Mouse (Mus musculus) hindbrain, embryonic 15.5 days (tissue): Measurements from ENCODE around the gene Prkag1. TPM values are rescaled to one million over a fixed set of nuclear protein-coding genes. Genes with fewer than 3 reads are reported as not detected.
A peak's percentile ranks its signal among the peaks of the same experiment; 100 is the strongest.
"Not testable (repeated sequence)": the region's sequence is repeated elsewhere in the genome, so short reads cannot be mapped to it uniquely, and the experiment has no call there.

Source experiments
- ATAC-seq: fragments of 200-750 bp; cut with Nextera tagmentation; 2 replicates; pipeline ENCODE4 v1.8.0; 2017; ENCODE audit warnings: low read depth, moderate number of reproducible peaks, moderate TSS enrichment; ENCODE audit not compliant: low FRiP score
- H3K27ac ChIP-seq: fragments of 300-500 bp; sonication (generic); replicated peaks from 2 replicates; pipeline ENCODE4 v1.5.1; 2015; ENCODE audit warnings: mild to moderate bottlenecking, inconsistent platforms
- H3K27me3 ChIP-seq: fragments of 300-500 bp; sonication (generic); 2 replicates; pipeline ENCODE4 v1.6.1; 2015; ENCODE audit warnings: control low read depth, inconsistent platforms
- H3K36me3 ChIP-seq: fragments of 300-500 bp; sonication (generic); 2 replicates; pipeline ENCODE4 v1.6.1; 2015; ENCODE audit warnings: control low read depth, inconsistent platforms
- H3K4me1 ChIP-seq: fragments of 300-500 bp; sonication (generic); replicated peaks from 2 replicates; pipeline ENCODE4 v1.6.1; 2015; ENCODE audit warnings: control low read depth, inconsistent platforms
- H3K4me2 ChIP-seq: fragments of 300-500 bp; sonication (generic); 2 replicates; pipeline ENCODE4 v1.6.1; 2015; ENCODE audit warnings: moderate library complexity, mild to moderate bottlenecking, inconsistent platforms
- H3K4me3 ChIP-seq: fragments of 300-500 bp; sonication (generic); 2 replicates; pipeline ENCODE4 v1.5.1; 2015; ENCODE audit warnings: mild to moderate bottlenecking, inconsistent platforms
- H3K9ac ChIP-seq: fragments of 300-500 bp; sonication (generic); 2 replicates; pipeline ENCODE4 v1.6.1; 2015; ENCODE audit warnings: inconsistent platforms
- H3K9me3 ChIP-seq: fragments of 300-500 bp; sonication (generic); 2 replicates; pipeline ENCODE4 v1.6.1; 2016; ENCODE audit warnings: control low read depth, inconsistent platforms
- WGBS: fragments of 180-500 bp; shearing (Covaris S2); methylation state at CpG from one replicate; pipeline ENCODE4 v1.1.7; 2015; 5-methylcytosine and 5-hydroxymethylcytosine counted together
- polyA plus RNA-seq: library from polyadenylated mRNA; unstranded; fragments of >200 nt; fragmentation: Nextera tagmentation; extraction: Ambion mirVana; gene quantifications from 2 replicates; pipeline ENCODE4 v1.2.1, GENCODE M21; 2015

Prkag1 gene
- polyA plus RNA-seq, 1 experiment from 2014 or later: 73.4 TPM

- H3K4me1 ChIP-seq: peaks cover 11% of the 10 kb centered on the region
- no peak for ATAC-seq
Observed at GRCm38 (mm10) chr15:98834059-98834458, 2.7 kb upstream of the Prkag1 start.

GRCm38 (mm10) chr15:98833281-98833680 lies 2.0 kb upstream of the Prkag1 start:
- no peak for ATAC-seq
- Histone ChIP-seq H3K9me3 (no peaks in the 10 kb centered on the region), H3K27me3 (no peaks in the 10 kb centered on the region), H3K4me1 (peaks cover 11% of the 10 kb centered on the region), H3K4me3 (no peak overlapping the region), H3K27ac (no peak overlapping the region), H3K9ac (no peak overlapping the region), H3K4me2 (no peak overlapping the region), H3K36me3 (peaks cover 55% of the 10 kb centered on the region)
- WGBS: 91% methylated on average over 11 of the region's 11 CpGs

More at GRCm38 (mm10) chr15:98834059-98834458, 2.7 kb upstream of the Prkag1 start:
- H3K27me3 ChIP-seq: no peaks in the 10 kb centered on the region
- peaks cover 58% of the 10 kb centered on the region for H3K36me3 ChIP-seq
- H3K9me3 ChIP-seq: no peaks in the 10 kb centered on the region
- no peak overlapping the region for H3K27ac ChIP-seq
- WGBS: 87% methylated on average over 13 of the region's 13 CpGs
- no peak overlapping the region for H3K4me2 ChIP-seq
- H3K4me3 ChIP-seq: no peak overlapping the region
- H3K9ac ChIP-seq: no peak overlapping the region

GRCm38 (mm10) chr15:98832161-98833058 lies 1.1 kb upstream of the Prkag1 start:
- H3K9ac ChIP-seq: no peak overlapping the region
- H3K36me3 ChIP-seq: peaks cover 46% of the 10 kb centered on the region
- peak overlapping the region; percentile 89; the same call in 1 of the 2 replicates for H3K27ac ChIP-seq
- no peak for ATAC-seq
- H3K4me3 ChIP-seq: no peak overlapping the region
- no peaks in the 10 kb centered on the region for H3K9me3 ChIP-seq
- H3K4me2 ChIP-seq: peak overlapping the region; percentile 63; the same call in 1 of the 2 replicates
- no peaks in the 10 kb centered on the region for H3K27me3 ChIP-seq
- WGBS: 62% methylated on average over 12 of the region's 12 CpGs
- H3K4me1 ChIP-seq: peaks cover 11% of the 10 kb centered on the region

- Histone ChIP-seq H3K4me1 (peaks cover 11% of the 10 kb centered on the region), H3K27me3 (no peaks in the 10 kb centered on the region), H3K9ac (peak overlapping the region; percentile 38; the same call in 1 of the 2 replicates), H3K4me2 (peak overlapping the region; percentile 63), H3K36me3 (peaks cover 39% of the 10 kb centered on the region), H3K4me3 (peak overlapping the region; percentile 75), H3K9me3 (no peaks in the 10 kb centered on the region), H3K27ac (peak overlapping the region; percentile 89)
- 17% methylated on average over 9 of the region's 9 CpGs for WGBS
- peak; percentile 65 for ATAC-seq
Observed at GRCm38 (mm10) chr15:98831684-98832035, 339 bp upstream of the Prkag1 start.

- Histone ChIP-seq H3K36me3 (peaks cover 9% of the 10 kb centered on the region; the same call in 1 of the 2 replicates), H3K9ac (no peak overlapping the region), H3K4me2 (no peak overlapping the region), H3K4me3 (no peak overlapping the region), H3K27ac (no peak overlapping the region), H3K27me3 (no peaks in the 10 kb centered on the region), H3K4me1 (peaks cover 11% of the 10 kb centered on the region), H3K9me3 (no peaks in the 10 kb centered on the region)
- no peak for ATAC-seq
- 96% methylated on average over 7 of the region's 7 CpGs for WGBS
Observed at GRCm38 (mm10) chr15:98827611-98828011, 3.7 kb downstream of the Prkag1 start.

- no peaks in the 10 kb centered on the region for H3K9me3 ChIP-seq
- H3K9ac ChIP-seq: no peak overlapping the region
- WGBS: 69% methylated on average over 3 of the region's 3 CpGs
- H3K4me2 ChIP-seq: no peak overlapping the region
- H3K27ac ChIP-seq: no peak overlapping the region
- ATAC-seq: no peak
- no peak overlapping the region for H3K4me3 ChIP-seq
- H3K4me1 ChIP-seq: no peaks in the 10 kb centered on the region
- H3K27me3 ChIP-seq: no peaks in the 10 kb centered on the region
- H3K36me3 ChIP-seq: peaks cover 12% of the 10 kb centered on the region; the same call in 1 of the 2 replicates
Observed at GRCm38 (mm10) chr15:98823434-98823833, 7.9 kb downstream of the Prkag1 start.

GRCm38 (mm10) chr15:98822147-98822546 lies 9.2 kb downstream of the Prkag1 start:
- Histone ChIP-seq H3K27ac (no peak overlapping the region), H3K4me1 (no peaks in the 10 kb centered on the region), H3K36me3 (peaks cover 12% of the 10 kb centered on the region; the same call in 1 of the 2 replicates), H3K4me2 (no peak overlapping the region), H3K27me3 (no peaks in the 10 kb centered on the region), H3K4me3 (no peak overlapping the region), H3K9ac (no peak overlapping the region), H3K9me3 (no peaks in the 10 kb centered on the region)
- WGBS: 92% methylated on average over 5 of the region's 5 CpGs
- ATAC-seq: no peak

- H3K4me3 ChIP-seq: no peak overlapping the region
- H3K4me2 ChIP-seq: no peak overlapping the region
- no peaks in the 10 kb centered on the region for H3K27me3 ChIP-seq
- no peak overlapping the region for H3K27ac ChIP-seq
- H3K9ac ChIP-seq: no peak overlapping the region
- 28% methylated on average over 10 of the region's 10 CpGs for WGBS
- H3K9me3 ChIP-seq: no peaks in the 10 kb centered on the region
- no peaks in the 10 kb centered on the region for H3K4me1 ChIP-seq
- peaks cover 12% of the 10 kb centered on the region; the same call in 1 of the 2 replicates for H3K36me3 ChIP-seq
- no peak for ATAC-seq
Observed at GRCm38 (mm10) chr15:98821403-98821802, 9.9 kb downstream of the Prkag1 start.

- Histone ChIP-seq H3K4me1 (no peaks in the 10 kb centered on the region), H3K36me3 (peaks cover 12% of the 10 kb centered on the region; the same call in 1 of the 2 replicates), H3K4me2 (no peak overlapping the region), H3K27ac (no peak overlapping the region), H3K27me3 (no peaks in the 10 kb centered on the region), H3K4me3 (no peak overlapping the region), H3K9ac (no peak overlapping the region), H3K9me3 (no peaks in the 10 kb centered on the region)
- WGBS: 85% methylated on average over 4 of the region's 4 CpGs
- ATAC-seq: no peak
Observed at GRCm38 (mm10) chr15:98820937-98821336, 10.4 kb downstream of the Prkag1 start.

- ATAC-seq: no peak
- Histone ChIP-seq H3K27me3 (no peaks in the 10 kb centered on the region), H3K36me3 (peaks cover 19% of the 10 kb centered on the region), H3K4me3 (no peak overlapping the region), H3K4me2 (no peak overlapping the region), H3K4me1 (no peaks in the 10 kb centered on the region), H3K27ac (no peak overlapping the region), H3K9ac (no peak overlapping the region), H3K9me3 (no peaks in the 10 kb centered on the region)
- WGBS: 92% methylated on average over 7 of the region's 7 CpGs
Observed at GRCm38 (mm10) chr15:98818171-98818570, 13.2 kb downstream of the Prkag1 start.

GRCm38 (mm10) chr15:98812741-98813424 lies 18.4 kb downstream of the Prkag1 start:
- H3K27ac ChIP-seq: no peak overlapping the region
- H3K36me3 ChIP-seq: peaks cover 21% of the 10 kb centered on the region
- H3K9ac ChIP-seq: no peak overlapping the region
- no peak overlapping the region for H3K4me3 ChIP-seq
- H3K4me1 ChIP-seq: peaks cover 12% of the 10 kb centered on the region
- H3K9me3 ChIP-seq: no peaks in the 10 kb centered on the region
- ATAC-seq: no peak
- WGBS: 87% methylated on average over 20 of the region's 20 CpGs
- no peak overlapping the region for H3K4me2 ChIP-seq
- H3K27me3 ChIP-seq: peaks cover 28% of the 10 kb centered on the region

GRCm38 (mm10) chr15:98810212-98810611 lies 21.1 kb downstream of the Prkag1 start:
- not testable (repeated sequence) for H3K4me3 ChIP-seq, H3K27ac ChIP-seq, H3K9me3 ChIP-seq, ATAC-seq, H3K4me2 ChIP-seq, H3K9ac ChIP-seq
- Histone ChIP-seq H3K4me1 (peaks cover 36% of the 10 kb centered on the region), H3K36me3 (peaks cover 16% of the 10 kb centered on the region), H3K27me3 (peaks cover 45% of the 10 kb centered on the region)
- 71% methylated on average over 6 of the region's 6 CpGs for WGBS
